Mouse (Mus musculus): ENCODE results near the gene Fbxw7.

Gene Fbxw7

DNA sequence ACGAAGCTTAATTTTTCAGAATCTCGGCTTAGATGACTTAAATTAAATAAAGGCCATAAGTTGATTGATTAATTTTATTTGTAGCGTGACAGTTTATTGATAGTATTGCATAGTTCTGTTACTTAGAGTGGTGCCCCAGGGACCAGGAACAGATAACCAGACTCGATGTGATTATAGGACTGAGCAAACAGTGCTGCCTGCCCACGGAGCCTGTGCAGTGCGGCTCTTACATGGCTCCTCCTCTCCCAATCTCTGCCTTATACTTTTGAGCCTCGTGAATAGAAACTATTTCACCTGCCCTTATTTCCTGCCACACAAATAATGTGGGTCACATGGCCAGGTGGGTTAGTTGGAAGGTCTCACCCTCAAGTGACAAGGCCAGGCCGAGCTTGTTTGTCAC is 82.9 kb downstream of the Fbxw7 start:
- DNase-seq = no peak

DNA sequence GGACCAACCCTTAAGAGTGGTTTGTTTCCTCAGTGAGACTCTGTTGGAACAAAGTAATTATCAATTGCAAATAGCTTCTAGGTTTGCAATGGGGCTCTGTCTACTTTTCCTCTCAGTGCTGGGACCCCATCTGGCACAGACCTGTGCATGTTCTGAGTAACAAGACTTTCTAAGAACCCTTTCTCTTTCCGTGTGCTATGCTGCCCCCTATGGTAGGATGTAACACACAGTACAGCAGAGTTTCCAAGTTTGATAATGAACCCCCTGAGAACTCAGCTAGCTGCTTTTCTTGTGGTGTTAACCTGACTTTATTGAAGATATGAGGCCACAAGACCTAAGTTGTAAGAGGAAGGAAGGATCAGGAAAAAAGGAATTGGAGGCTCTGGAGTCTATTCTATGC is 91.5 kb downstream of the Fbxw7 start:
- peak; percentile 12 to 53 for DNase-seq

DNA sequence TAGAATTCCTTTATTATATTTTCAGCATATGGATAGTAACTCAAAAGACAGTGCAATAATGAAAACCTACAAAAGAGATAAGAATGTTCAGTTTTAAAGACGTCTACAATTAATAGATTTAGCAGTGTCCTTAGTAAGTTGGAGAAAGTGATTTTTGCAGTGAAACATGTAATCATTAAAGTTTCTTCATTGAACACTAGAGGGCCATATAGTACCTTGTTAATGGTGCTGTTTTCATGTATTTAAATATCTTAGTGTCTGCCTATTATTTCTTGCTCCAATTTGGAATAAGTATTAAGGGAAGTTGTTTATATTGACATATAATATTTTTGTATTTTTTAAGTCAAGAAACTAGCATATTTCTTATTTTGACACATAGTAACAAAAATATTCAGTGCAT is 99.2 kb downstream of the Fbxw7 start:
- DNase-seq = no peak

DNA sequence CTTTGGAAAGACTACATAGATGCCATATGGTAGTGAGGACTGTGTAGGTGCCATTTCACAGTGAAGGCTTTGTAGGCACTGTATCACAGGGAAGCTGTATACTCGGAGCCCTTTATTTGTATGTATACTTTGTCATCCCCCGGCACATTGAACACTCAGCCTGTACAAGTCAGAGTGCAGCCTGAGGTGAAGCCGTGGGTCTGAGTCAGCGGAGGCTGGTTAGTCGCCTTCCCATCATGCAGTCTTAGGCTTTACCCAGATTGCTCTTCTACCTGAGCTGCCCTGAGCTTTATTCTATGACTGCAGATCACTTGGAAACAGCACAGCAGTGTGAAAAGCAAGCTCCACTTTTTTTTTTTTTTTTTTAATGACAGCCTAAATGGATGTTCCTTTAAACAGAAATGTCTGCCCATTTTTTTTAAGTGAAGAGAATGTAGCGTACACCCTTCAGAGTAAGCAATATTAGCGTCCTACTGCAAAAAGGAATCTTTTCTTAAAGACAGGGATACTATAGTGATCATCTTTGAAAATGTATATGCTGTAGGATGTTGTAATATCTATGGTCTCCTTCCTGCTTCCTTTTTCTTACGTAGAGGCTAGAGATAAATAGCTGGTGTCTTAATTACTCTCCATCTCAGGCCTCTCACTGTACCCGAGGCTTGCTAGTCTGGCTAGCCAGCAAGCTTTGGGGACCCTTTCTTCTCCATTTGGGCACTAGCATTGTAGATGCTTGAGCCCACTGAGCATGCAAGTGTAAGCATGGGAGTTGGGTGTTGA is 103.0 kb downstream of the Fbxw7 start:
- DNase-seq = no peak

DNA sequence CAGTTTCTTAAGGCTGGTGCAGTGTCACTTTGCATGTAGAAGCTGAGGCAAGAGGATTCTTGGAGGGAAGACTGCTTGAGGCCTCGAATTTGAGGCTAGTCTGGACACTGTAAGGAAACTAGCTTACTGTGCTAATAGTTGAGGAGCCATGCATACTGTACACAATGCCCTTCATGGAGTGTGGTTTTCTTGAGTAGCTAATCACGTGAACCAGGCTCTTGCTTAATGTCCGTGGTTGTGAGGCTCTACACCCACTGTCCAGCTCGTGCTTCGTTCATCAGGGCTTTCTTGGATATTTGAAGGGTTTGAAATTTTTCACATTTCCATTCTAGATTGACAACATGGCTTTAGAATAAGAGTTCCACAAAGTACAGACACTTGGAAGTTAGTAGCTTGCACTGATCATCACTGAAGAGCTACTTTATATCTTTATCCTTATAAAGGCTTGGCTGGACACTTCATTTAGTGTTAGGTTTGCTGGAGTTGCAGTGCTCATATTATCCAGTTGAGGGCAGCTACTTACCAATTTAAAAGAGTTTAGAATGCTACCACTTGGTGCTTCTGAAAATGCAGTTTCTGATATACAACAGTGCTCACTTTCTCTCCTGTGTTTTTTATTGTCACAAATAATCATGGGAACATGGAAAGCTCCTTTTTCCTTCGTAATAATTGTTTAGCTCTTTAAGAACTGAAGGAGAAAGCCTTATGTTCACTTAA is 106.8 kb downstream of the Fbxw7 start:
- peak; percentile 41 to 63 for DNase-seq

DNA sequence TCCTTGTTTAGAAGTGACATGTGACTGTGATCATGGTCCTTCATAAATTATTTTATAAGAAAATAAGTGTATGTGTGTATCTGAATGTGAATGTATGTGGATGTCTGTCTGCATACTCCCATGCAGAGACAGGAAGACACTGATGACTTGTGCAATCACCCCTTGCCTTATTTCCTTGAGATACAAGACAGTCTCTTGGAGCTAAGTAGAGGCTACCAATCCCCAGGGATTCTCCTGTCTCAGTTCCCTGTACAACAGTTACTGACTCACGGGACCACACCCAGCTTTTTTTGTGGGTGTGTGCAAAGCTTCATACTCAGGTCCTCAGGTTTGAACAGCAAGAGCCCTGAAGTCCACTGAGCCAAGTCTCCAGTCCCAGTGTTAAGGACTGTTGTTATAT is 108.2 kb downstream of the Fbxw7 start:
- DNase-seq = no peak

DNA sequence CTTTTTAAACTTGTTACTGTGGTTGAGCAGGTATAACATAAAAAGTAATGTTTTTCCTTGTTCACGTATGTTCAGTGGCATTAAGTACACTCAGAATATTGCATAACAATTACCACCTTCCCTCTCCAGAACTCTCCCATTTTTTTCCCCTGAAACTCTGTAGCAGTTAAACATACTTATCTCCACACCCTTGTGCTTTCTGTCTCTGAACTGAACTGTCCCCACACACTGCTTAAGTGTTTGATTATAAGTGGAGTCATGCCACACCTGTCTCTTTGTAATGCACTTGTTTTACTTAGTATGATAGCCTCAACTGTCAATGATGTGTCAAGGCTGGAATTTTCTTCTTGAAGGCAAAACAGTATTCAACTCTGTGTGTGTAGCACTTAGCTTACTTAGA is 108.6 kb downstream of the Fbxw7 start:
- DNase-seq = no peak

DNA sequence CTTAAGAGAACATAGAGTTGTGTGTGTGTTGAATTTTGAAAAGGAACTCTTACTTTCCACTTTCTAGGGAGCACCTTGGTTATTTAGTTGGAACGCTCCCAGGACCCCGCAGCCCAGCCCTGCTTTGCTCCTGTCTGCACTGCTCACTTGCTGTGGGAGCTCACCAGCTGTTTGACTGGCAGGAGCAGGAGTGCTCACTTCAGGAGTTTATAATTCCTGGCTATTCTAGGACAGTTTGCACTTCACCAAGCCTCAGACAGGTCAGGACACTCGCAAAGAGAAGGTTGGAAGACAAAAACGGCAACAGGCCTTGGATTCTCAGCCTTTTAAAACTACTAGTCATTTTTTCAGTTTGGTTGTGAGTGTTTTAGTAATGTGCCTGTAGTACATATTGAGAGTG is 110.2 kb downstream of the Fbxw7 start:
- DNase-seq = no peak

DNA sequence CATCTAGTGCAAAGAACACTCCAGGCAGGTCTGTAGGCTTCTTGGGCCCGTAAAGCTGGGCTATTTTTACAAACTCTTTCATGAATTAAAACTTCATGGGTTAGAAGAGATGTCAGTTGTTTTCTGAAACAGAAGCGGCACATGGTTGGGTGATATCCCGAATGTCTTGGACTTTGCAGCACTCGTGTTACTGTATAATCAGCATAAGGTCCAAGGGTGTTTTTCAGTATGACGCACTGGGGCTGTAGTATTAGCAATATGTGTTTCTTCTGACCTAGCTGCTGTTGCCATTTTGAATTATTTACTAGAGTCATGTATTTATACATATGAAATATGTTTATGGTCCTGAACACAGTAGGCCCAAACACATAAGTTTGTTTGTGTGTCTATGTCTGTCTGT is 111.1 kb downstream of the Fbxw7 start:
- peak; percentile 41 to 53 for DNase-seq

DNA sequence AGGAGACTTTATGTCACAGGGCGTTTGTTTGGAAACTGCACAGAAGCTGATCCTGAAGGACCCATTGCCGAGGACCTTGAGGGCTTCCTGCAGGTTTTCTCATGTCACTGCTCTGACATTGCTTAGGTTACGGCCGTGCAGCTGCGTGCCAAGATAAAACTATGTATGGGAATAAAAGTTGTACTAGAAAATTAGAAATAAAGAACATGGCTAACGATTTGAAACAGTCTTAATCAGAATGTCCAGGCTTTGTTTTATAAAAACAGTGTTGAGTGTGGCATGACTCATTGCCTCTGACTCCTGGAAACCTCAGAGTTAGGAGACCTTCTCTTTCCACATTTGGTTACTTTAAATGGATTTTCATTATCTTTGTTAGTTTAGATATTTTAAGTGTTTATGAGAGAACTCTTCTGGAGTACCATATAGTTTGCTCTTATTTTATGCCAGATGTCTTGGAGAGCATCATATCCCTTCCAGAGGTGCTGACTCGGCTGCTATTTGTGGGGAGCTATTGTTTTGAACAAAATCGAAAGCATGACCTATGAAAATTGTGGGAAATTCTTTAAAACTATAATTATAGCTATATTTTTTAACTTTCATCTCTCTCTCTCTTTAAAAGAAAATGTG is 112.2 kb downstream of the Fbxw7 start:
- DNase-seq = no peak

DNA sequence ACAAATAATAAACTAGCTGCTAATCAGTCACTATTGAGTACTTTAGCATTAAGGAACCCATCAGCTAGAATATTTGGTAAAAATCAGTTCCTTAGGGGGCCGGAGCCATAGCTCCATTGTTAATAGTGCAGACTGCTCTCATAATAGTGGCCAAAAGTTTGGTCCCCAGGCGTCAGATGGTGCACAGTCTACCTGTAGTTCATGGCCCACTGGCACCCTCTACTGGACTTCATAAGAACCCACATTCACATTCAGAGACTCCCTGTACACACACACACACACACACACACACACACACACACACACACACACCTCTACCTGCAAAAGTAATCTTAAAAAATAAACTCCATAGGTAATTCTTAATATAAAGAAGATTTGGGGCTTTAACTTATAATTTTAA is 112.8 kb downstream of the Fbxw7 start:
- no peak for DNase-seq

DNA sequence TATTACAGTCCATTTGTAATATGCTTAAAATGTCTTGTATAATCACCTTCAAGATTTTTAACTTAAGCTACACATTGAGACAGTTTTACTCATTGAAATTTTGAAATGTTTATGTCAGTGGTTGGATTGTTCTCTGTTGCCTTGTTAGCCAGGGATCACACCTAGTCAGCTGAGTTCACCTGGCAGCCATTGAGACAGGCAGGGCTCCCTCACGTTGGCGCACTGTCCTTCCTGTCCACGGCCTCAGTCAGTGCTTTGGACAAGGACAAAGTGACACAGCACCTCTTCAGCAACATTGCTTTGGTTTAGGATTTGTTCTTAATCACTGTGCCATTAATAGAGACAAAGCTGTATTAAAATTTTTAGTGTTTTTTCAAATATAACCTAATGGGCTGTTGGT is 114.1 kb downstream of the Fbxw7 start:
- DNase-seq = no peak

DNA sequence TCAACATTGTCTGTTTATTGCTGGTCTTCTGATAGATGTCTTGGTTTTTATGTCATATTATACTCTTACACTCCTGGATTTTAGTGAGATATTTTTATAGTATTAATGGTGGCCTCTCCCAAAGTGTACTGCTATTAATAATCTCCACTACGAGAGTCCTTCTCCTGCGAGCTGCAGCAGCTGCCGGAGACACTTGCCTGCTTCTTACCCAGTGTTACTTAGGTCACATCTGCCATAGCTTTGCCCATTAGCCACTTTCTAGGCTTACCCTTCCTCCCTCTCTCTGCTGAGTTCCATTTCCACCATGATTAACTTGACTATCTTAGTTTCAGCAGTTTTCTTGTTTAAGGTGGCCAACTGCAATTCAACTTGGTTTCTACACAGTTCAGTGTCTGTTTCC is 115.6 kb downstream of the Fbxw7 start:
- no peak for DNase-seq

DNA sequence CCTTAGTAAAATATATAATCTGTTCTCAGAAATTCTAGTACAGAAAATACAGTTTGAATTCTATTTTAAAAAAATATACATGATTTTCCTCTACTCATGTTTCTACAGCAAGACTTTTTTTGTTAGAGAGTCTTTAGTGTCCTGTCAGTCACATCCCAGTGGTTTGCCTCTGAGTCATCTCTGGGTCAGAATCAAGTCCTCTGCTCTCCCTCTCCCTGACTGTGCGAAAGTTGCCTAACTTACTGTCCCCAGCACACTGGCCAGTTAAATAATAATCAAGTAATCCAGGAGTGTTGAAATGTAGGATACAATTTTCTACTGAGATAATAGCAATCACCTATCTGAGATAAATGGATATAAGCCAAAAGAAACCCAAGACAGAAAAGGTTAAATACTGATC is 120.7 kb downstream of the Fbxw7 start:
- no peak for DNase-seq

DNA sequence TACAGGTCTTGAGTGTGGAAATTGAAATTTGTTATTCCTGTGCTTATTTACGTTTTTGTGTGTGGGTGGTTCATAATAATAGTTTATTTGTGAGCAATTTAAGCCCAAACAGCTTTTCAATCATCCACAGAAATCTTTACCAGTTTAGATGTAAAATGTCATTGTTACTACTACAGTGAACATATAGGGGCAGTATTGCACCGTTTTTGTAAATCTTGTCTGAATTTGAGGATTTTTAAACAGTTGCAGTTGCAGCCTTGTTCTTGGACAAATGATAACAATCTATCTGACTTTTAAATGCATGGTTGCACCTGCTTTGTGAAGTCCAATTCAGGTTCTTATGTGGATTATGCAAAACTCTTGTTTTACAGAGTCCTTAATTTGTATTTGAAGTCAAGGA is 121.2 kb downstream of the Fbxw7 start:
- DNase-seq = no peak

DNA sequence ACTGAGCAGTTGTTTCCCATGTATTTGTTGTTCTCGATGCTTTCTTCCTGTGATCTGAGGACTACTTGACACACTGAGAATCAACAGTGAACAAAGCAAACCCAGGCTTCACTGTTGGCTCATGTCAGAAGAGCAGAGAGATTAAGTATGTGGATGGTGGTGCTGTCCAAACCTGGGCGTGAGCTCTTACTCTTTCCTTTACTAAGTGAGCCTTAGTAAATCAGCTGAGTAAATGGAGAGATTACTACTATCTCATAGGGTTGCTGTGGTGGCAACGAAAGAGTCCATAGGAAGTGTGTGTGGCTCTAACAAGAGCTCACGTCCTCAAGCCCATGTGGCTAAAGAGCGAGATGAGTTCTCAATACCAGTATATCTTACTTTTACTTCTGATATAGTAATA is 121.9 kb downstream of the Fbxw7 start:
- DNase-seq = no peak

DNA sequence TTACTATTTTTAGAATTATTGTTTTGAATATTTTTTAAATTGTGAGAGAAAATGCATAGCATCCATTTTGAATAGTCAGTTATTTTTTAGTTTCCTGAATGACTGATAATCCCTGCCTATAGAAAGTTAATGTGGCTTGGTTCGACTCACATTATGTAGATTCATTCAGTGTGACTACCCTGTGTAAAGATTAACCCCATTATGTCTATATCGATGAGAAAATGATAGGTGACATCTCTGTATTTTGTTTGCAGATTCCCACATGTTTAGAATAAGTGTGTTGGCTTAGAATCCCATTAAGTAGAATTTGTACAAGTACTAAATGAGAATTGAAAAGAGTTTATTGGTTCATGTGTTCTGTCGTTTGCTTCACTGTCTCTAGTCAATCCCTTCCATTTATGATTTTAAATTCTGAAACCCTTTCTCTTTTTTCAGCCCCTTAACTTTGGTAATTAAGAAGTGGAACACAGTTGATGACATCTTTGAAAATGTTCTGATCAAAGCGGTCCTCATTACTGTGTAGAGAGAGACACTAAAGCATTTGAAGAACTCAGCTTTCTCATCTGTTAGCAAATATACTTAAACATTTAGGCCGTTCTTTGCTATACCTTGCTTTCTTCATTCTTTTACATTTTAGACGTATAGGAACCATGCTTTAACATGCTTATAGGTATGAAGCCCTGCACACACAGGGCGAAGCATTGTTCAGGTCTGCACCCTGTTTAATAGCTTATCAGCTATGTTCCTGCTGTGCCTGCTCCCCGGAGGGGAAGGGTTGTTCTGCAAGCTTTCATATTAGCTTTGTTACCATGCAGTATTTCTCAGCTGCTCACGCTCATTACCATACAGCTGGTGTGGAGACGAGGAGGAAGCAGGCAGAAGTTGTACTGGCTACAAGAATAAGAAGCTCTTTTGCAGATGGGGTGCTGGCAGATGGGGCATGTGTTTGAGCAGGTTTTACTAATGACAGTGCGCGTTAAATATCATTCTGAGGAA is 122.6 kb downstream of the Fbxw7 start:
- no peak for DNase-seq

DNA sequence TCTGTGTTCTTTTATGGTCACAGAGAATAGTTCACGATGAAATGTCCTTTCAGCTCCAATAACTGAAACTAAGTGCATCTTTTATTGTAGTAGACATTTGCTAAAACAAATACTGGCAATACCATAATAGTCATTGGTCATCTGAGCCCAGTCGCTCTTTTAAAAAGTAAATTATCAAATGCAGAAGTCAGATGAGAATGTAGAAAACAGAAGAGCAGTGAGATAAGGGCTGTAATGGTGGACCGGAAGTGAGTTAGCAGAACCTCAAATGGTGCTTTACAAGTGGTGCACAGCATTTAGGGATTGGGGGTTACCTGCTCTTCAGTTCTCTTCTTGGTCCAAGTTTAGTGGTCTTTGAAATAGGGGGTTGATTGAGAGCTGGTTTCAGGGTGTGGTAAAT is 129.9 kb downstream of the Fbxw7 start:
- no peak for DNase-seq

DNA sequence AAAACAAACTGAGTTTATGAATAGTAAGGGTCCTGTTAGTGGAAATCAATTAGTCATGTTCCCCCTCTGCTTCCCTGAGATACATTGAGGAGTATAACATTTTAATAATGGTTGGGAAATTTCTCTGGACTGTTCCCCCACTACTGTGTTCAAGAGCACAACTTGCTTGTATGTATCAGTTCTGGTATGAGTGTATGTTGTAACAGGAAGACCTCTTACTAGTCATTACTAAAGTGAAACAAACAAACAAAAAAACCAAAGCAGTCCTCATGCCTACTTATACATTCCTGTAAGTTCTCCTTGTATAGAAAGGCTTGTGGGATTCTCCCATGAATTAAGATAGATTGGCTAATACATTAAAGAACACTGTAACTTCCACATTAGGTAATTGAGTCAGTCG is 131.3 kb downstream of the Fbxw7 start:
- no peak for DNase-seq

DNA sequence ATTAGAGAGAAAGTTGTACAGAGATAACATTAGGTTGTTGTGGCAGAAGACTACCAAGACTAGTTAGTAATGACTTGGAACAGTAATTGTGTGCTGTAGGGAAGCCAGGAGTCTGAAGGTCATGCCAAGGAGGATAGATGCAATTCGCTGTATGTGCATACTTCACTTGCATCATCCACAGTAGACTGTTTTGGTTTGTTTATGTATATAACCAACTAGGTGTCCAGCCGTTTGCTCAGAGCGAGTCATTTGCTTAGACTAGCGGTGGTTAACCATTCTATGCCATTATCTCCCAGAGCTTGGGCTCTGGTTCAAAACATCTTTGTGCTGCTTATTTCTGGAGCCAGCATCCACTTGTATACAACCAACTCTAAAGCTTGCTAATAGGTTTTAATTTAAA is 134.3 kb downstream of the Fbxw7 start:
- DNase-seq = no peak

DNA sequence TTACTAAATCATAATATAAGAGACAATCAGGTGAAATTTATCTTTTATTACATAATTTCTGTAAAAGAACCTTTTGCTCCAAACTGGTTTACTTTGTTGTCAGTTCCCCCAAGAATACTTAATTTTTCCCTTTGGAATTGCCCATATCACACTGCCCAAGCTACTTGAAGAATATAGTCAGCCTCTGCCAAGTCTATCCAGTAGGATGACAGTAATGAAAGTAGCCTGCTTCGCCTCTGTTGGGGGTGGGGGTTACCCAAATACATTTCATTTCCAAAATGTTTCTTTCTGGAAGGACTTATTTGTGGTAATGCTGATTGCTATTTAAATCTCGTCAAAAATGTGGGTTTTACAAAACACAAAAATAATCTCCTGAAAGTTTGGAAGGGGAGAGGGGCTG is 136.6 kb downstream of the Fbxw7 start:
- no peak for DNase-seq

DNA sequence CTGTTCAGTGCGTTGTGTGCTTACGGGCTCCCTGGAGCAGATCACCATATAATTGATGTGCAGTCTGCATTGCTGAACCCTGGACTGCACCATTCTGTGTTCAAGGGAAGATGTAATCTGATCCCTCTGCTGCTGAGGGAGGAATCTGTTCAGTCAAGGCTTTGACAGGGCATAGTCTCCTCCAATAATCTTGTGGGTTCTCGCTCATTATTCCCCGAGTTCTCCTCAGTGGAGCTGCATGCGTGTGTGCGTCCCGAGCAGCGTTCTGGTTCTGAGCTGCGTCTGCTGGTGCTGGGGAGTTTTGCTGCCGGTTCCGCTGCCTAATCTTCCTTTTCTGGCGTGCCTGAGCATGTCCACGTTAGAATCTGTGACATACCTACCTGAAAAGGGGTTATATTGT is 137.1 kb downstream of the Fbxw7 start:
- peak; percentile 49 to 63 for DNase-seq
